Mouse (Mus musculus) layer of hippocampus, adult 9-10 months (tissue): ENCODE data around the gene Zfp433.
"Not testable (repeated sequence)": the region's sequence is repeated elsewhere in the genome, so short reads cannot be mapped to it uniquely, and the experiment has no call there.

Source experiments
- DNase-seq: peaks from one replicate; pipeline ENCODE4 v3.0.0; 2022; ENCODE audit warnings: low spot score

The Zfp433 gene

GRCm38 (mm10) chr10:81704531-81705301, at the start of gene Zfp433:
Zfp433 (plus strand) TSS chr10:81704825.
- not testable (repeated sequence) for DNase-seq

- no peak for DNase-seq
Observed at GRCm38 (mm10) chr10:81655178-81655577, 49.4 kb upstream of the Zfp433 start.

GRCm38 (mm10) chr10:81656174-81656573, 48.5 kb upstream of the Zfp433 start:
- DNase-seq, result no peak

GRCm38 (mm10) chr10:81687114-81687513, 17.5 kb upstream of the Zfp433 start:
- DNase-seq, result not testable (repeated sequence)

- not testable (repeated sequence) for DNase-seq
Observed at GRCm38 (mm10) chr10:81770506-81771403, 66.1 kb downstream of the Zfp433 start, which contains the start of gene Gm3055. Gm3055 (minus strand) TSS chr10:81771161.

GRCm38 (mm10) chr10:81771404-81771777, 66.8 kb downstream of the Zfp433 start:
- not testable (repeated sequence) for DNase-seq
